Mouse (Mus musculus): Measurements from ENCODE around the gene Gm49721.
"Not testable (repeated sequence)": the region's sequence is repeated elsewhere in the genome, so short reads cannot be mapped to it uniquely, and the experiment has no call there.

GRCm38 (mm10) chr17:7030622-7031174, 52.0 kb downstream of the Gm49721 start:
- not testable (repeated sequence) for TF ChIP-seq CTCF (conservative IDR thresholded peaks at IDR 0.05 in 1 of 2, IDR thresholded peaks at IDR 0.05 in 1 of 2; ENCODE audit: low read depth in 2 of 2, low read length in 2 of 2); SMC3 (IDR thresholded peaks at IDR 0.05; ENCODE audit: low read depth, low read length); EP300 (IDR thresholded peaks at IDR 0.05; ENCODE audit: low read length); PAX5 (IDR thresholded peaks at IDR 0.05; ENCODE audit: low read length); BHLHE40 (IDR thresholded peaks at IDR 0.05; ENCODE audit: low read depth, low read length)

All from CH12.LX (cell line).